Mouse (Mus musculus) hematopoietic stem cell, adult 5-6 weeks (primary cell): ENCODE measurements around the gene Ankrd50. TPM values are rescaled to one million over a fixed set of nuclear protein-coding genes. Genes with fewer than 3 reads are reported as not detected.

ENCODE experiments used
- ATAC-seq, 2 experiments: fragments of 125-278 bp in 1 of 2; replicated peaks in 1 of 2; 2 replicates each; pipeline ENCODE4 v1.8.0; 2016 to 2017; ENCODE audit warnings: inconsistent platforms in 2 of 2, mild to moderate bottlenecking in 2 of 2, moderate number of reproducible peaks in 2 of 2, low read depth in 1 of 2, moderate TSS enrichment in 1 of 2; ENCODE audit not compliant: low FRiP score in 2 of 2, poor library complexity in 2 of 2, severe bottlenecking in 2 of 2, insufficient read depth in 1 of 2, low TSS enrichment in 1 of 2
- total RNA-seq: library from RNA; stranded (forward); fragments of 172-1452, 232-1000 nt; gene quantifications from 2 replicates; pipeline ENCODE4 v1.2.3, GENCODE M21; 2017

Gene Ankrd50
- total RNA-seq = 11.8 and 13.4 TPM in 2 replicates

DNA sequence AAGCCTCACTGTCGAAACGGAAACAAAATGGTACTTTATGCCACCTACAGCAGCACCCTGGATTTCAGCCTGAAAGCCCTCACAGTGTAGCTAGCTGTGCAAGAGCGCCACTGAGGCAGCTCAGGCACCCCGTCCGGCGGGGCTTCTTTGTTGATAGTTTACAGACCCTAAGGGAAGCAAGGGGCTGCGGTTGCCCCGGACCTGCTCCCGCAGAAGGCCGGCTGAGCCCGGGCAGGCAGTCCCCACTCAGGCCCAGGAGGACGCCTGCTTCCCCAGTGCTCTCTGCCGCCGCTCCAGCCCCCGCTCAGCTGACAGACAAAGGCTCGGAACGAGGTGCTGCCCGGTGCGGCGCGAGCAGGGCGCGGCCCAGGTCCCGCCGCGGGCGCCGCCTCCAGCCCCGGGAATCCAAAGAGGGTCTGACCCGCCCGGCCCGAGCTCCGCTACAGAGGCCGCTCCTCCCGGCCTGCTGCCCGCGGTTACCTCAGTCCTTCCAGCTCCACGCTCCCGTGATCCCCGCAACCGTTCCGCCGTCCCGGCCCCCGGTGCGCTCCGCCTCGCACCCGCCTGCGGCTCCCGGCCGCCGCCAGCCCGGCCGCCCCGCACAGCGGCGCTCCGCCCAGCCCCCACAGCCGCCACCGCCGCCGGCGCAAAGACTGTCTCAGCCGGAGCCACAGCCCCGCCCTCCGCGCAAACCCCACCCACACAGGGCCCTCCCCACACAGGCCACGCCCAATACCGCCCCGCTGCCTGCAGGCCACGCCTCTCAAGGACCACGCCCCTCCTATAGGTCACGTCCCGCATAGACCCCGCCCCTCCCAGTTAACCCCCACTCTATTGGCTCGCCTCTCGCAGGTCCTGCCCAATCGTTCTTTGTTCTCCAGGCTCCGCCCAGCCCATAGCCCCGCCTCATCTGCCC, at the start of gene Ankrd50:
TSS of gene Ankrd50 (minus strand) at position 654 of the 916 bp plus-strand sequence.
- ATAC-seq = peak; percentile 93 to 97

DNA sequence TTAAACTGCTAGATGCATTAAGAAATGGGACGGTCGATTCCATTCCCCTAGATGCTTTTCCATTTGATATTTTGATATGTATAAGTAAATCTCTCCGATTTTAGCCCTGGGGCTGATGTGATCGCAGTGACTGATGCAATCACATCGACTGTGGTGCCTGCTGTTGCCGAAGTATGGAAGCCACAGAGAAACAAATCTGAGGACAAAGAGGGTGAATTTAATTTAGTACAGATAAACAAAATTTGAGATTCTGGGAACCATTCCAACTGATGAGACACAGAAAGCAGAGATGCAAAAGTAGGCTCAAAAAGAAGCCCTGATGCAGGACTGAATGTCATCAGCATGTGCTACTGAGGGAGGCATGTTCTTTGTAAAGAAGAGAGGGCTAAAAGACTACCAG, 49.6 kb upstream of the Ankrd50 start:
- no peak for ATAC-seq

GRCm38 (mm10) chr3:38520426-38520825, 35.8 kb upstream of the Ankrd50 start:
- ATAC-seq = no peak

DNA sequence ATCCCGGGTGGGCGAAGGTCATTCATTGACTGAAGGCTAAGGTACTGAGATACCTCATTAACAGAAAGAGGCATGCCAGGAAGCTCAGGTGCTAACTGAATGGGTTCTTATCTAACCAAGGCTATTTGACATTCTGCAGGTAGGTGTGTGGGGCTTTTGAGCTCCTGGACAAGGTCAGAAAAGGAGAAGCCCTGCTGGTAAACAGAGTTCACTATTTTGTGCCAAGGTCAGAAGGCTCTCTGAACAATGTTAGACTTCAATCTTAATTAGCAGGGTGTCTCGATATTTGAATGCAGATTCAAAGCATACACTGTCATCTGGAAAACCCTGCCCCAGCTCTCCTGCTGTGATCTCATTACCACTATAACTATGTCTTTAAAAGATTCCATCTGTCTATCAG, 35.3 kb upstream of the Ankrd50 start:
- ATAC-seq = no peak

GRCm38 (mm10) chr3:38503606-38504005, 19.0 kb upstream of the Ankrd50 start:
- ATAC-seq = no peak

- ATAC-seq = no peak
Observed at GRCm38 (mm10) chr3:38502156-38502555, 17.5 kb upstream of the Ankrd50 start.

DNA sequence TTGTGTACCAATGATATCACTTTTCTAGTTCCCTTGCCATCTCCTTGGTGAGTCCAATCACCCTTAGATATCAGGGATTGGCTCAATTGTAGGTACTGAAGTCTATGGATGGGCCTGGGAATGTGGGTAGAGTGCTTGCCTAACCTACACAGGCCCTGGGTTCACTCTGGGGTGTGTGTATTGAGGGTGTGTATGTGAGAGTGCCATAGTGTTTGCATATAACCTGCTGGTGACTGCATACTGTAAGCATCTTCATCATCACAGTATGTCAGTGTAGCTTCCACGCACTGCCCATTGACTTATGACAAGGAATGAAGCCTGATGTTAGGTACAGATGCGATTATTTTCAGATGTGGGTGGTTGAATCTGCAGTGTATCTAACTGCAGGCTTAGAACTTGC, 17.1 kb upstream of the Ankrd50 start:
- no peak for ATAC-seq

DNA sequence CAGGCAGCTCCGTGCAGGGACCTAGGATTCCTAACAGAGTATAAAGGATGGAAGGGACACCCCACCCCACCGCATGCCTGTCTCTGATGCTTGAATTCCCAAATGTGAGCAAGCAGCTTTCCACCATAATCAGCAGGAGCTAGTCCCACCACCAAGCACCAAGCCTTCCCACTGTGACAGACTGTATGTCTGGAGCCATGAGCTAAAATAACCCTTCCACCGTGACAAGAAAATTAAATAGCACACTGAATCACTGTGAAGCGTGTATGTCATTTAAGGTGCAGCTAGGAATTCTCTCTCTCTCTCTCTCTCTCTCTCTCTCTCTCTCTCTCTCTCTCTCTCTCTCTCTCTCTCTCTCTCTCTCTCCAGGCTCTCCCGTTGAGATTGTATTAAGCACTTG, 16.7 kb upstream of the Ankrd50 start:
- no peak for ATAC-seq

DNA sequence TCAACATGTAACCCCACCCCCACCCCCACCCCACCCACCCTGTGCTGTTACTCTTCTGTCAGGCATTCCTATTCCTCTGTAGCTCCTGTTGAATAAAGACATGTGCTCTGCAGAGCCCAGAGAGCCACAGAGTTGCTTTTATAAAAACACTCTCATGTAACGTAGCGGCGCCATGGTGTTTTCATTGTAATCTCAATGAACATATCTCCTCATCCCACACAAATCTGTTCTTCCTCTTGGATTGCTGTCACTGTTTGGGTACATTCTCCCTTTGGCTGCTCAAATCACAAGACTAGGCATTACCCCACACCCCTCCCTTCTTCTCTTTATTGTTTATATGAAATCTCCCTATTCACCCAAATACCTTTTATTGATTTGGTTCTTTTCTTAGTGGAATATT, 13.9 kb upstream of the Ankrd50 start:
- no peak for ATAC-seq

GRCm38 (mm10) chr3:38496795-38497385, 12.2 kb upstream of the Ankrd50 start:
- ATAC-seq = peak; percentile 32; a peak in 2 of 4 replicates

DNA sequence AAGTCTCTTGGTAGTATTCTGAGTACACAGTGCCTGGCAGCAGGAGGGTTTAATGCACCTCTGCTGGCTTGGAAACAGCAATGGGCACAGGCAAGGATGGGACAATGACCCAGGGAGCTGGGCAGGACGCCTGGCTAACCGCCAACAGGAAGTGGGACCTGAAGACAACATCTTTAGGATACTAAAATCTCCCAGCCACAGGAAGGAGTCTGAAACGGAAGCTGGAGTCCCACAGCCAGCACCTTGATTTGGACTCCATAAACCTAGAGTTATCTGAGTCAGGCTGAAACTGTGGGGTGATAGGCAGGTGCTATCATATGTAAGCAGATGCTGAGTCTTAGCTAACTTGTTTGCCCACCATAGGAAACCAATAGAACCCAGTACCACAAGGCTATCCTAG, 7.1 kb upstream of the Ankrd50 start:
- ATAC-seq = no peak

DNA sequence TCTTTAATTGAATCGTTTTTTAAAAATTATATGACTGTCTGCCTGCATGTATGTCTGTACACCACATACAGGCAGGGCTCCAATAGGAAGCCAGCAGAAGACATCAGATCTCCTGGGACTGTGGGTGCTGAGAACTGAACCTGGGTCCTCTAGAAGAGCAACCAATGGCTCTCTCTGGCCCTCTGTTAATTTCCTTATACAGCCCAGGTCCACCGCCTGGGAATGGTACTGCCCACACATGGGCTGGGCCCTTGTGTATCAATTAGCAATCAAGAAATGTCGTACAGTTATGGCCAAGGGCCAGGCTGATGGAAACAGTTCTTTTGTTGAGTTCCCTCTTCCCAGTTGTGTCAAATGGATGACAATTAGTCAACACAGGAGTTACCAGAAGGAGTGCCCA, 6.6 kb upstream of the Ankrd50 start:
- no peak for ATAC-seq

- ATAC-seq = no peak
Observed at GRCm38 (mm10) chr3:38490720-38491119, 6.1 kb upstream of the Ankrd50 start.

GRCm38 (mm10) chr3:38485107-38485545, 482 bp upstream of the Ankrd50 start:
- ATAC-seq = no peak

GRCm38 (mm10) chr3:38483551-38483950, 1.1 kb downstream of the Ankrd50 start:
- no peak for ATAC-seq

- ATAC-seq = no peak
Observed at GRCm38 (mm10) chr3:38482749-38483148, 1.9 kb downstream of the Ankrd50 start.

- no peak for ATAC-seq
Observed at GRCm38 (mm10) chr3:38481106-38481505, 3.5 kb downstream of the Ankrd50 start.

DNA sequence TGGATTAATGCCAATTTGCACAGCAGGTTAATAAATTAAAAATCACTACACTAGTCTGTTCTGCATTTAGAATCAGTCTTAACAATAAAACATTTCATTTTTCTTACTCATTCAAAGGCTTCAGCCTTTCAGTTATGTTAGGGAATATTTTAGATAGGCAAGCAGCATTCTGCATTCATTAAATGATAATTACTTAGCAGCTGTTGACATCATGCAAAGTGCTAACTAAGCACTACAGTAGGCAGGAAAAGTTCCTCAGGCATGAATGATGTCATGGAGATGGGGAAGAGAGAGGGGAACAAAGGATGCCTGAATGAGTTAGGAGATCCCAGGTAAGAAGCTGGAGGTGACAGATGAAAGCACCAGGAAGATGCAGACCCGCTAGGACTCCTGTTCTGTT, 6.7 kb downstream of the Ankrd50 start:
- ATAC-seq = no peak

- no peak for ATAC-seq
Observed at GRCm38 (mm10) chr3:38475587-38475986, 9.1 kb downstream of the Ankrd50 start.
